Mouse (Mus musculus) left cerebral cortex, postnatal 4 days (tissue): Measurements from ENCODE around the gene Cenph. TPM values are rescaled to one million over a fixed set of nuclear protein-coding genes. Genes with fewer than 3 reads are reported as not detected.
"Not testable (repeated sequence)": the region's sequence is repeated elsewhere in the genome, so short reads cannot be mapped to it uniquely, and the experiment has no call there.

Source experiments
- DNase-seq: peaks from one replicate; pipeline ENCODE4 v3.0.0-alpha.2; 2022
- intact Hi-C: fragments of 180-260 bp; cut with DNase I; formaldehyde crosslinking; loops from one replicate; pipeline ENCODE4 v1.15.1; 2025
- total RNA-seq, 2 experiments: library from RNA; stranded (reverse); gene quantifications; 2 replicates each; pipeline ENCODE4 v1.2.3; 2021

Gene Cenph
- total RNA-seq, 2 experiments from 2014 or later: 3.9 to 4.1 TPM

DNA sequence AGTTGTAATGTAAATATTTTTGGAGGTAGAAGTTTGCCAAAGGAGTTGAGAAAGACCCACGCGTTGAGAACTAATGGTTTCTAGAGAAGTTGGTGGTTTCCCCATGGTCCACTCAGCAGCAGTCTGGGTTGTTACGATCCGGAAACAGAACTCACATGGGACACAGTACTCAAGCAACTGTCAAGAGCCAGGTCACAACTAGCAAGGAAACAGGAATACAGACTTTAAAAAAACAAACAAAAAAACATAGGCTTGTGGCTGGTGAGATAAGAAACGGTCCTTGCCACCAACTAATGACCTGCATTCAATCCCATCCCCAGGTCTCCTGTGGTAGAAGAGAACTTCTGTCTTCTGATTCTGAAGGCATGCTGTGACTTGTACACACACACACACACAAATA is 24.9 kb downstream of the Cenph start:
- intact Hi-C loops: no loop called here

GRCm38 (mm10) chr13:100748638-100749037 is 27.1 kb downstream of the Cenph start:
- intact Hi-C loops: no loop called here
- no peak for DNase-seq

More for the DNA sequence above, 24.9 kb downstream of the Cenph start:
- DNase-seq: no peak

DNA sequence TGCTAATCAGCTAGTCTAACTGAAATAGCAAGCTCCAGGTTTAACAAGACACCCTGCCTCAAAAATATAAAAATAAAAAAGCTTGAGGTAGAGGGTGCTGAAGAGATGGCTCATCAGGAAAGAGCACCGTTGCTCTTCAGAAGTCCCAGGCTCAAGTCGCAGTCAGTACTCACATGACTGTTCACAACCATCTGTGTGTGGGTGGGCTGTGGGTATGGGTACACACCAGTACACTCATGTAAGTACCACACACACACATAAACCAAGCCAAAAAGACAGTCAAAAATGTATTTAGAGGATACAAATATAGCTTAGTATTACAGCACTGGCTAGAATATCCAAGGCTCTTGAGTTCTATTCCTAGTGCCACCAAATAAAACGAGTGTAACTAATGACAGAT is 29.6 kb downstream of the Cenph start:
- no peak for DNase-seq
- intact Hi-C loops: no loop called here

GRCm38 (mm10) chr13:100744036-100744744 is 31.5 kb downstream of the Cenph start, which contains the start of gene Mrps36:
Gene Mrps36, minus strand, starts transcription at chr13:100744659.
- intact Hi-C loops: no loop called here
- DNase-seq: peak; percentile 96

- DNase-seq: no peak
- intact Hi-C loops: no loop called here
Observed at GRCm38 (mm10) chr13:100743346-100744035, 32.2 kb downstream of the Cenph start.

DNA sequence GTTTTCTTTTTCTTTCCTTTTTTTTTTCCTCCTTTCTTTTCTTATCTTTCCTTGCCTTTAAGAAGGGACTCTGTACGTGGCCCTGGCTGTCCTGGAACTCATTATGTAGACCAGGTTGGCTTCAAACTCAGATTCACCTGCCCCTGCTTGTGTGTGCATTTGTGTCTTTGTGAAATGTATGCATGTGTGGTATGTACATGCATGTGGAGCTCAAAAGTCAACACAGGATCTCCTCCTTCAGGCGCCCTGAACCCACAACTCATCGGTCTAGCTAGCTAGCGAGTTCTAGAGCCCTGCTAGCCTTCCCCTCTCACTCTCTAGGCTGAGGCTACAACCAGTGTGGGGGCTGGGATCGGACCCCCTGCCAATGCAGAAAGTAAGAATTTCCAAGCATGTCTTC is 32.9 kb downstream of the Cenph start:
- DNase-seq: no peak
- intact Hi-C loops: no loop called here

DNA sequence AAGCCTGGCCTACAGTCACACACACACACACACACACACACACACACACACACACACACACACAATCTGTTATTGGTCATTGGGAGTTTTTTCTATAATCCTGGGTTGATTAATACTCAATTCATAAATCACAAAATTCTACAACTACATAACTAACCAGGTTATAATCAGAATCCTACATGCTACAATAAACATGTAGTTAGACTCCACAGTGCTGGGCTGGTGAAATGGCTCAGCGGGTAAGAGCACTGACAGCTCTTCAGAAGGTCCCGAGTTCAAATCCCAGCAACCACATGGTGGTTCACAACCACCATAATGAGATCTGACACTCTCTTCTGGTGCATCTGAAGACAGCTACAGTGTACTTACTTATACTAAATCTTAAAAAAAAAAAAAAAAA is 42.9 kb downstream of the Cenph start:
- intact Hi-C loops: no loop called here

DNA sequence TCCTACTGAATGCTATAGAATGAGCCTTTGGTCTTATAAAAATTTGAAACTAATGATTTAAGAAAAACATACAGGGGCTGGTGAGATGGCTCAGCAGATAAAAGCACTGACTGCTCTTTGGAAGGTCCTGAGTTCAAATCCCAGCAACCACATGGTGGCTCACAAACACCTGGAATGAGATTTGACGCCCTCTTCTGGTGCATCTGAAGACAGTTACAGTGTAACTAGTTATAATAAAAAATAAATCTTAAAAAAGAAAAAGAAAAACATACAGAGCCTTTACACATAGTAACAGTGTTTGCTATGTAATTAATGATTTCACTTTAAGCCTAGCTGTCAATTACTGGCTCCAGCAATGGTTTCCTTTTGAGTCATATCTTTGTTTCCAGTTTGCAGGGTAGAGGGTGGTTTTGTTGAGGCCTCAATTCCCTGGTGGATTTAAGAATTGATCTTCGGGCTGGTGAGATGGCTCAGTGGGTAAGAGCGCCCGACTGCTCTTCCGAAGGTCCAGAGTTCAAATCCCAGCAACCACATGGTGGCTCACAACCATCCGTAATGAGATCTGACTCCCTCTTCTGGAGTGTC is 44.1 kb downstream of the Cenph start:
- intact Hi-C loops, DNase-seq: not testable (repeated sequence)

More for the DNA sequence above, 42.9 kb downstream of the Cenph start:
- DNase-seq: no peak

GRCm38 (mm10) chr13:100730861-100731176 is 44.9 kb downstream of the Cenph start, which contains the start of gene Cdk7:
Gene Cdk7, minus strand, starts transcription at chr13:100730939.
- intact Hi-C loops: no loop called here
- DNase-seq: peak; percentile 93

GRCm38 (mm10) chr13:100730153-100730860 is 45.4 kb downstream of the Cenph start:
- intact Hi-C loops: no loop called here
- DNase-seq: peak; percentile 5

- intact Hi-C loops, DNase-seq: not testable (repeated sequence)
Observed at GRCm38 (mm10) chr13:100728530-100728929, 47.2 kb downstream of the Cenph start.

GRCm38 (mm10) chr13:100728086-100728485 is 47.6 kb downstream of the Cenph start:
- intact Hi-C loops: no loop called here
- DNase-seq: no peak

GRCm38 (mm10) chr13:100725194-100725593 is 50.5 kb downstream of the Cenph start:
- intact Hi-C loops: no loop called here
- DNase-seq: no peak

DNA sequence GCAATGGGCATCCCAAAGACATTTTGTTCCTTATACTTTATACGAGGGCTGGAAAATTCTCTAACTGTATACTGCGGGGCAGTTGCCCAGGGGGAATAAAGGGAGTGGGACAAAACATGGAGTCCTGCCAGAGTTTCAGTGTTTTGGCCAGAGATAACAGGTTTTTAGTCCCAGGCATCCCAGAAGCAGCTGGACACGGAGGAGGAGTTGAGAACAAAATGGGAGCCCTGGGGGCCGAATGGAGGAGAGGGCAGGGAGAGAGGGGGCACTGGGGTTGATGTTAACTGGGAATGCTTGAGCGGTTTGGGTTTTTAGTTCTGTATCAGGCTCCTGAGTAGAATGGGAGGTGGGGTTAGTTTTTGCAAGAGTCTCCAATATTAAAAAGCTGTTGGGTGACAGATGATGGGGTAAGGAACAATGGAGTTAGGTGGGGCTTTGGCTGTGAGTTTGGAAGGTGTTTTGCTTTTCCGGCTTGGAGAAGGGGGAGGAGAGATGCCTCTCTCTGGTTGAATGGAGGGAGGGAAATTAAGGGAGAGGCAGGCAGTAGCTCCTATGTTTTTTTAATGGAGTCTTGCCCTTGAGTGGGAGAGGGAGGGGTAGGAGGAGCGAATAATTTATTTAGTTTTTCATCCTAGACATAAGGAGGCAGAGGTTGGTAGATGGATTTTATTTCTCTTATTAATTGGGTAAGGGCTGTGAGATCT is 51.5 kb downstream of the Cenph start:
- intact Hi-C loops: no loop called here
- DNase-seq: peak; percentile 56

DNA sequence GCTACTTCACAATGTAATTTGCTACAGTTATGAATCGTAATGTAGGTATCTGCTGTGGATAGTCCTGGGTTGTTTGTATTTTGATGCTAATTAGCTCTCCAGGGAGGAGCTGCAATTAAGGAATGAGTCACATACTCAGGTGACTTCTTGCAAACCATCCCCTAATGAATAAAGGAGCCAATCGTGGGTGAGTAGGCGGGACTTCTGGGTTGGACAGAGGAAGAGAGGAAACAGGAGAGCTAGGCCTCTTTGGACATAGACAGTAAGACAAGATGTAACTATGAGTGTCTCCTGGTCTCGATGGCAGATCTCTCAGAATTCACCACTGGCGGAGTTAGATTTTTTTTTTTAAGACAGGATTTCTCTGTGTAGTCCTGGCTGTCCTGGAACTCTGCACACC is 54.0 kb downstream of the Cenph start:
- intact Hi-C loops: no loop called here
- no peak for DNase-seq

DNA sequence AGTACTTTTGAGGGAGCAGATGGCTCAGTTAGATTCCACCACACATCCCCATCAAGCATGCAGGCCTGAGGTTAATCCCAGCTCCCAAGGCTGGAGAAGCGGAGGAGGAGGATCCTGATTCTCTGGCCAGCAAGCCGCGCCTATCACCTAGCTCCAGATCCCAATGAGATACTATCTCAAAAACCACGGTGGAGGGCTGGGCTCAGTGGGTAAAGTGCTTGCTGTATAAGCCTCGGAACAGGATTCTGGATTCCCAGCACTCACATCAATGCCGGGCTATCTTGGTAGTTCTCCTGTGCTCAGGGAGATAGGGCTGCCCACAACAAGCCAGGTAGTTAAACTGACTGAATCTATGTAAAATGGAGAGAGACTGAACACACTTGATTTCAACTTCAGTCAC is 60.2 kb downstream of the Cenph start:
- DNase-seq: no peak
- intact Hi-C loops: loop anchor here (10.0 kb wide), 1 partner anchor 231 kb away; no protein-coding TSS in a partner anchor
